Mouse (Mus musculus): ENCODE data around the gene Cux1. TPM values are rescaled to one million over a fixed set of nuclear protein-coding genes. Genes with fewer than 3 reads are reported as not detected.

Cux1 gene
- total RNA-seq, 2 experiments from 2014 or later: 104 to 116 TPM

GRCm38 (mm10) chr5:136258919-136259318 lies 308.4 kb downstream of the Cux1 start:
- DNase-seq (ENCODE audit: low spot score in 2 of 2): peak; percentile 51 to 77

GRCm38 (mm10) chr5:136252899-136253298 lies 314.4 kb downstream of the Cux1 start:
- DNase-seq (ENCODE audit: low spot score in 2 of 2): peak; percentile 78 to 93

- peak; percentile 24 to 60 for DNase-seq (ENCODE audit: low spot score in 2 of 2)
Measured at GRCm38 (mm10) chr5:136251004-136251403, 316.3 kb downstream of the Cux1 start.

GRCm38 (mm10) chr5:136248441-136248840 lies 318.8 kb downstream of the Cux1 start:
- DNase-seq (ENCODE audit: low spot score in 2 of 2): no peak

- no peak for DNase-seq (ENCODE audit: low spot score in 2 of 2)
Measured at GRCm38 (mm10) chr5:136246452-136246838, 320.8 kb downstream of the Cux1 start, which contains the start of gene Sh2b2. Sh2b2 (minus strand) TSS chr5:136246556.

- DNase-seq (ENCODE audit: low spot score in 2 of 2): no peak
Measured at GRCm38 (mm10) chr5:136245541-136246451, 321.5 kb downstream of the Cux1 start.

- peak; percentile 90 for DNase-seq (ENCODE audit: low spot score in 2 of 2)
Measured at GRCm38 (mm10) chr5:136244762-136245540, 322.3 kb downstream of the Cux1 start.

GRCm38 (mm10) chr5:136243851-136244761 lies 323.2 kb downstream of the Cux1 start:
- DNase-seq (ENCODE audit: low spot score in 2 of 2): peak; percentile 15 to 28

GRCm38 (mm10) chr5:136241161-136241560 lies 326.1 kb downstream of the Cux1 start:
- no peak for DNase-seq (ENCODE audit: low spot score in 2 of 2)

- no peak for DNase-seq (ENCODE audit: low spot score in 2 of 2)
Measured at GRCm38 (mm10) chr5:136240381-136240780, 326.9 kb downstream of the Cux1 start.

- DNase-seq (ENCODE audit: low spot score in 2 of 2): no peak
Measured at GRCm38 (mm10) chr5:136237607-136238006, 329.7 kb downstream of the Cux1 start.

GRCm38 (mm10) chr5:136236611-136237010 lies 330.7 kb downstream of the Cux1 start:
- DNase-seq (ENCODE audit: low spot score in 2 of 2): no peak

- DNase-seq (ENCODE audit: low spot score in 2 of 2): no peak
Measured at GRCm38 (mm10) chr5:136230348-136231035, 336.8 kb downstream of the Cux1 start.

GRCm38 (mm10) chr5:136226246-136226876 lies 340.9 kb downstream of the Cux1 start:
- no peak for DNase-seq (ENCODE audit: low spot score in 2 of 2)

- DNase-seq (ENCODE audit: low spot score in 2 of 2): no peak
Measured at GRCm38 (mm10) chr5:136218585-136218984, 348.7 kb downstream of the Cux1 start.

GRCm38 (mm10) chr5:136217932-136218381 lies 349.3 kb downstream of the Cux1 start:
- no peak for DNase-seq (ENCODE audit: low spot score in 2 of 2)

GRCm38 (mm10) chr5:136217004-136217665 lies 350.2 kb downstream of the Cux1 start:
- no peak for DNase-seq (ENCODE audit: low spot score in 2 of 2)

GRCm38 (mm10) chr5:136215958-136216357 lies 351.3 kb downstream of the Cux1 start:
- DNase-seq (ENCODE audit: low spot score in 2 of 2): no peak

GRCm38 (mm10) chr5:136215211-136215610 lies 352.1 kb downstream of the Cux1 start:
- DNase-seq (ENCODE audit: low spot score in 2 of 2): no peak

All from left cerebral cortex, adult 18-20 months (tissue).